Mouse (Mus musculus) heart, embryonic 10.5 days (tissue): ENCODE data around the gene Adgrf2. TPM values are rescaled to one million over a fixed set of nuclear protein-coding genes. Genes with fewer than 3 reads are reported as not detected.

ENCODE experiments used
- DNase-seq: peaks from one replicate; pipeline ENCODE4 v3.0.0-alpha.2; 2017; ENCODE audit warnings: low spot score
- H3K27ac ChIP-seq: fragments of 300-500 bp; sonication (generic); 2 replicates; pipeline ENCODE4 v1.5.1; 2016; ENCODE audit warnings: mild to moderate bottlenecking
- H3K27me3 ChIP-seq: fragments of 300-500 bp; sonication (generic); 2 replicates; pipeline ENCODE4 v1.6.1; 2016; ENCODE audit warnings: mild to moderate bottlenecking; ENCODE audit not compliant: poor library complexity, insufficient read depth, severe bottlenecking
- H3K36me3 ChIP-seq: fragments of 300-500 bp; sonication (generic); 2 replicates; pipeline ENCODE4 v1.6.1; 2016; ENCODE audit warnings: mild to moderate bottlenecking, moderate library complexity
- H3K4me1 ChIP-seq: fragments of 300-500 bp; sonication (generic); 2 replicates; pipeline ENCODE4 v1.6.1; 2016; ENCODE audit warnings: mild to moderate bottlenecking
- H3K4me3 ChIP-seq: fragments of 300-500 bp; sonication (generic); 2 replicates; pipeline ENCODE4 v1.5.1; 2016; ENCODE audit warnings: mild to moderate bottlenecking, moderate library complexity
- H3K9me3 ChIP-seq: fragments of 300-500 bp; sonication (generic); 2 replicates; pipeline ENCODE4 v1.6.1; 2016; ENCODE audit warnings: mild to moderate bottlenecking, moderate library complexity
- WGBS: fragments of 180-500 bp; shearing (Covaris S2); methylation state at CpG from one replicate; pipeline ENCODE4 v1.1.7; 2016; 5-methylcytosine and 5-hydroxymethylcytosine counted together
- polyA plus RNA-seq: library from polyadenylated mRNA; unstranded; fragments of >200 nt; fragmentation: Nextera tagmentation; extraction: Ambion mirVana; gene quantifications from 2 replicates; pipeline ENCODE4 v1.2.1, GENCODE M21; 2016

The Adgrf2 gene
- polyA plus RNA-seq = 0.05 and 0.13 TPM in 2 replicates

DNA sequence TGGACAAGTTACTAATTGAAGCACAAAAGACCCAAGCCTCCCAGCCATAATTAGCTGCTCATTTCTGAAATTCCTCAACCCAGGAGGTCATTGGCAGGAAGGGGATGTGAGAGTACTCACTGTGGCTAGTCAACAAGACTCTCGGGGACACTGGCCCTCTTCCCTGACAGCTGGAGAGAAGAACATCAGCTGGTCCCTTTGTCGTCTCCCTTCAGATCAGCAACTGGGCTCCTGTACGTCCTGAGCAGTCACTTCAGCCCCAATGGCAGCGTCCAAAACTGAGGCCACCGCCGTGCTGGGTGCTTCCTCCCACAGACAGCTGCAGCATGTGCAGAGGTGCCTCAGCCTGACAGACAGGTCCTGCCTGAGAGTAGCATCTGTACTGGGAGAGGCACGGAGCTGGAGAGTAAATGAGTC is at the start of gene Adgrf2:
Adgrf2 (minus strand) TSS at position 379 of the 417 bp plus-strand sequence.
- WGBS = 19% methylated on average over 7 of the region's 7 CpGs
- Histone ChIP-seq H3K4me1 (peaks cover 14% of the 10 kb centered on the region), H3K4me3 (0 out of 2 replicates have a peak within 1 kb of the TSS, but pooled peaks have one; percentile 22), H3K27me3 (no peaks in the 10 kb centered on the region), H3K27ac (no peak within 1 kb of the TSS), H3K36me3 (no peaks in the 10 kb centered on the region), H3K9me3 (no peaks in the 10 kb centered on the region)
- DNase-seq = no peak

DNA sequence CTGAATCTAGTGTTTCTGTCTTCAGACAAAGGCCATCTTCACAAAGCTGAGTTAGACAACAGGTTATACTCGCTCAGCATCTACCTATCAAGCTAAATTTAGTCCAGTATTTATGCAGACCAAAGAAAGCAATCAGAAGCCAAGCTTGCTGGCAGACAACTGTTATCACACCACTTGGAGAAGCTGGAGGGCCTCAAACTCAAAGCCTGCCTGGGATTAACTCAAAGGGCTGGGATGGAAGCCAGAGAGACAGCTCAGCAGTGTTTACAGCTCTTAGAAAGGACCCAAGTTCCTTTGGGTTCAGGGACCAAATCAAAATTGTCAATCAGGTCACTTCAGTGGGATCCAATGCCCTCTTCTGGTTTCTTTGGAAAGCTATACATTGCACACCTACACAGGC is 48.8 kb upstream of the Adgrf2 start:
- Histone ChIP-seq H3K36me3 (peaks cover 19% of the 10 kb centered on the region), H3K27ac (no peak overlapping the region), H3K4me1 (peaks cover 4% of the 10 kb centered on the region; the same call in 1 of the 2 replicates), H3K9me3 (no peaks in the 10 kb centered on the region), H3K27me3 (no peaks in the 10 kb centered on the region), H3K4me3 (no peak overlapping the region)
- DNase-seq = no peak
- WGBS = 49% methylated on average over 1 of the region's 1 CpGs

DNA sequence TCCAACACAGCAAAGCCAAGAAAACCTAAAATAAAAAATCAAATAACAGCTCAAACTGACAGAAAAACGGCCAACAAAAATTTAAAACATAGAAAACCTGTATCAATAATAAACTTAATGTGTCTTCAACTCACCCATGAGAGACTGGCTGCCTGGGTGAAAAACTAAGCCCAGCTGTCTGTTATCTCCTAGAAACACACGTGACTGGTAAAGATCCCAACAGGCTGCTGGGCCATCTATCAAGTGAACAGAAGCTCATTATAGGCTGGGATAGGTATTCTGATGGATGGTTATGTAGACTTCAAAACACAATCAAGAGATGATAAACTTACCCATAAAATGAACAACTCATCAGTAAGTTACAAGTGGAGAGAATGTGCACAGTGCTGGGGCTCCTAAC is 47.7 kb upstream of the Adgrf2 start:
- H3K36me3 ChIP-seq = peaks cover 19% of the 10 kb centered on the region
- no peak overlapping the region for H3K27ac ChIP-seq
- no peaks in the 10 kb centered on the region for H3K9me3 ChIP-seq
- peaks cover 4% of the 10 kb centered on the region; the same call in 1 of the 2 replicates for H3K4me1 ChIP-seq
- WGBS = 65% methylated on average over 2 of the region's 2 CpGs
- no peak for DNase-seq
- H3K27me3 ChIP-seq = no peaks in the 10 kb centered on the region
- H3K4me3 ChIP-seq = no peak overlapping the region

DNA sequence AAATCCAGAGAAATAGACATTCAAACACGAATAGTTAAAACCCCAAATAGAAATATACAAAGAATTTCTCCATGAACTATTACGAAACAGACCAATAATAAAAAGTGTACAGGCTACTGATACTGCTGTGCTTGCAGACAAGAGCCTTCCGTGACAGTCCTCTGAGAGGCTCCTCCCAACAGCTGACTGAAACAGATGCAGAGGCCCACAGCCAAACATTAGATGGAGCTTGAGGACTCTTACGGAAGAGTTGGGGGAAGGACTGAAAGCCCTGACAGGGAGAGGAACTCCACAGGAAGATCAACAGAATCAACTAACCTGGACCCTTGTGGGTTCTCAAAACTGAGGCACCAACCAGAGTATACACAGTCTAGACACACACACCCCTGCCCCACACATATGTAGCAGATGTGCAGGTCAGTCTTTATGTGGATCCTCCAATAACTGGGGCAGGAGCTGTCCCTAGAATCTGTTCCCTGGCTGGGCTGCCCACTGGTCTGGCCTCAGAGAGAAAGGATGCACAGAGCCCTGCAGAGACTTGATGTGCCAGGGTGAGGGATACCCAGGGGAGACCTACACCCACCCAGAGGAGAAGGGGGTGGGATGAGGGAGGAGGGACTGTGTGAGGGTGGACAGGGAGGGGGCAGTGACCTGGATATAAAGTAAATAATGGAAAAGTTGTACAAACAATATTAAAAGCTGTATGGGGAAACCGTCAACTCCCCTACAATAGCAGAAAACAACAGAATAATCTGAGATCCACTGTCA is 46.9 kb upstream of the Adgrf2 start:
- no peak for DNase-seq
- Histone ChIP-seq H3K27me3 (no peaks in the 10 kb centered on the region), H3K27ac (no peak overlapping the region), H3K36me3 (peaks cover 12% of the 10 kb centered on the region), H3K4me3 (no peak overlapping the region), H3K9me3 (no peaks in the 10 kb centered on the region), H3K4me1 (peaks cover 4% of the 10 kb centered on the region; the same call in 1 of the 2 replicates)
- 84% methylated on average over 5 of the region's 5 CpGs for WGBS

DNA sequence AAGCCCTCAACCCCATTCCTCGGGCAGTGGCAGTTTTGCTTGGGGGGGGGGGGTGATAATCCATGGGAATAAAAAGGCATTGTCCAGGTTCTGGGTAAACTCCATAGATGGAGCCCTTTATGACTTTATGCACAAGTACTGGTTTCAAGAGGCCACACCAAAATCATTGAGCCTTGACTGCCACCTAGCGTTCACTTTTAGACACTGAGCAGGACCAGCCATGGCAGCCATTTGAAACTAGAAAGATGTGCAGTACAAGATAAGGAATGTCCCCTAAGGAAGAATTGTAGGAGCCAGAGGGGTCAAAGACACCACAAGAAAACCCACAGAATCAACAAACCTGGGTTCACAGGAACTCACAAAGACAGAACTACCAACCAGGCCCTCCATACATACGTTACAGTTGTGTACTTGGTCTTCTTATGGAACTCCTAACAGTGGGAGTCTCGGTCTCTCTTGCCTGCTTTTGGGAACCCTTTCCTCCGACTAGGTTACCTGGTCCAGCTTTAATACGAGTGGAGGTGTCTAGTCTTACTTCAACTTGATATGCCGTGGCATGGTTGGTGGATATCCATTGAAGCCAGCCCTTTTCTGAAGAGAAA is 40.3 kb upstream of the Adgrf2 start:
- Histone ChIP-seq H3K4me1 (no peaks in the 10 kb centered on the region), H3K27ac (no peak overlapping the region), H3K36me3 (no peaks in the 10 kb centered on the region), H3K27me3 (no peaks in the 10 kb centered on the region), H3K9me3 (no peaks in the 10 kb centered on the region), H3K4me3 (no peak overlapping the region)
- DNase-seq = peak; percentile 79
- WGBS = 51% methylated on average over 7 of the region's 7 CpGs

DNA sequence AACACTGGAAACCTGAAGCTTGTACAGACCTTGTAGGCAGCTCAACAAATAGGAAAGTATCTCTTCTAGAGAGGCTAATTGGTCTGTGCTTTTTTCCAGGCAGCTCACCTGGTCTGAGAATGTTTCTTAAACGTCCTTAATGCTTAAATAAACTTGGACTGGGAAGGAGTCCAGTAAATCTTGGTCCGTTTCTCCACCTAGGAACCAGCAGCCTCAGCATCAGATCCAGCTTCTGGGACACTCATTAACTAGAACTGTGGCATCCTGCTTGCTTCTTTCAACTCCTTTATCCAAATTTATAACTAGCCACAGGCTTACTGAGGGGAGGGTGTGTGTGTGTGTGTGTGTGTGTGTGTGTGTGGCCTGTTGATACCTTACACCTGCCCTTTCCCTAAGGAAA is 11.8 kb upstream of the Adgrf2 start:
- Histone ChIP-seq H3K4me1 (no peaks in the 10 kb centered on the region), H3K9me3 (no peaks in the 10 kb centered on the region), H3K4me3 (no peak overlapping the region), H3K27ac (no peak overlapping the region), H3K36me3 (no peaks in the 10 kb centered on the region), H3K27me3 (no peaks in the 10 kb centered on the region)
- no peak for DNase-seq
- WGBS = 57% methylated on average over 2 of the region's 2 CpGs

DNA sequence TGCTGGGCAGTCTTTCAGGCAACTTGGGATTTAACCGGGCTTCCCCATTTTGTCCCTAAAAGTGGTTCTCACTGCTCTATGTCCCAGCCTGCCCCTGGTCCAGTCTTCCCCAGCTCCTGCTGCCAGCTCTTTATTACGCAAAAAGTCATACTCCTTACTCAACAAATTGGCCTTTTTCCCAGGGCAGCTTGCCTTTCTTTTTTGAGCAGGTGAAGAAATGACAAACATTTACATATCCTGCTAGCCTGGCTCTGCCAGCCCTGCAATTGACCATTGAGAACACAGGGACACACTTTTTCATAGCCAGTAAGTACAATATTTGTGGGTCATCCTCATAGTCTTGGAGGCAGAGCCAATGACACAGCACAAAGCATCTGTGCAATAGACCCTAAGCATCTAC is 10.2 kb upstream of the Adgrf2 start:
- WGBS = 84% methylated on average over 2 of the region's 2 CpGs
- Histone ChIP-seq H3K4me3 (no peak overlapping the region), H3K27me3 (no peaks in the 10 kb centered on the region), H3K27ac (no peak overlapping the region), H3K9me3 (no peaks in the 10 kb centered on the region), H3K36me3 (no peaks in the 10 kb centered on the region), H3K4me1 (no peaks in the 10 kb centered on the region)
- no peak for DNase-seq

DNA sequence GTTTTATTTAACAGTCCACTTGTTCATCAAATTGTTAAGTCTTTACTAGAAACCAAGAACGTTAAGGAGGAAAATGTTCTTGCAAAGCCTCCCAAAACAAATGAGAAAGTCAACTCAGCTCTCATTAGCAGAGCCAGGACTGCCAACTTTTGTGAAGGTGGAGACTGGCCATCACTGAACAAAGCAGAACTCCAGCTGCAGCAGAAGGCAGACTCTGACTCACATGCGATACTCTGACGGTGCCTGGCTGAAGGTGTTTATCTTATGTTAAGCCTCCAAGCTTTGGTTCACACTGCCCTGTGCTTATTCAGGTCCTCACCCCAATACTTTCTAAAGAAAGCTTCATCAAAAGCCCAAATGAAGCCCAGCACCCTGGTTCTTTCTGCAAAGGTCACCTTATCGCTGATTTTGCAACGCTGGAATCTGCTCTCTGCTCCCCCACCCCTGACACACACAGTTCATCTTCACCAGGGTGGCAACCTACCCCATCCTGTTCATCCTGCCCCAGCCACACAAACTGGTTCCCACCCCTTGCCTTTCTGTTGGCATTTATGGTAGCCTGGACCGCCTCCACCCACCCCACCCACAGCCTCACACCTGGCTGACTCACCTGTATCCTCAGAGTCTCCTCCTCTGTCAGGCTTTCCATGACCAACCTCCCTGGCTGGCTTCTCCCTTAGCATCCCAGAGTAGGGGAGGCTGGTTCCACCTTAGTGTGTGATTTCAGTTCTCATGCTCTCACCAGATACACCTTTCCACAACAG is 3.9 kb upstream of the Adgrf2 start:
- H3K27me3 ChIP-seq = no peaks in the 10 kb centered on the region
- no peak overlapping the region for H3K4me3 ChIP-seq
- 75% methylated on average over 6 of the region's 6 CpGs for WGBS
- H3K36me3 ChIP-seq = no peaks in the 10 kb centered on the region
- H3K27ac ChIP-seq = no peak overlapping the region
- H3K4me1 ChIP-seq = peaks cover 14% of the 10 kb centered on the region
- DNase-seq = no peak
- no peaks in the 10 kb centered on the region for H3K9me3 ChIP-seq

DNA sequence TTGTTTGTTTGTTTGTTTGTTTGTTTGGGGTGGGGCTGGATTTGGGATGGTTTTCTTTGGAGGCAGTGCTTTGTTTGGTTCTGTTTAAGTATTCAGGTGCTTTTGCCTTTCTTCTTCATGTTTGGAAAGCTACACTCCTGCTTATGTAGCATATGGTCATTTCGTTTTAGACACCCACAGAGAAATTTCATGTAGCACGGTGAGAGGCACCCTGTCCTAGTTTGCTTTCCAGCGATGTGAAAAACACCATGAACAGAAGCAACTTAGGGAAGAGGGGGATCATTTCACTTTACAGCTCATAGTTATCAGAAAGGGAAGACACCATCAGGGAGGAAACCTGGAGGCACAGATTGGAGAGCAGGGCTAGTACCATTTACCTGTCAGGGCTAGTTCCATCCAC is 844 bp upstream of the Adgrf2 start:
- no peaks in the 10 kb centered on the region for H3K36me3 ChIP-seq
- H3K4me3 ChIP-seq = no peak overlapping the region
- no peaks in the 10 kb centered on the region for H3K9me3 ChIP-seq
- peaks cover 14% of the 10 kb centered on the region for H3K4me1 ChIP-seq
- no peak for DNase-seq
- no peaks in the 10 kb centered on the region for H3K27me3 ChIP-seq
- H3K27ac ChIP-seq = no peak overlapping the region
- 84% methylated on average over 3 of the region's 3 CpGs for WGBS

DNA sequence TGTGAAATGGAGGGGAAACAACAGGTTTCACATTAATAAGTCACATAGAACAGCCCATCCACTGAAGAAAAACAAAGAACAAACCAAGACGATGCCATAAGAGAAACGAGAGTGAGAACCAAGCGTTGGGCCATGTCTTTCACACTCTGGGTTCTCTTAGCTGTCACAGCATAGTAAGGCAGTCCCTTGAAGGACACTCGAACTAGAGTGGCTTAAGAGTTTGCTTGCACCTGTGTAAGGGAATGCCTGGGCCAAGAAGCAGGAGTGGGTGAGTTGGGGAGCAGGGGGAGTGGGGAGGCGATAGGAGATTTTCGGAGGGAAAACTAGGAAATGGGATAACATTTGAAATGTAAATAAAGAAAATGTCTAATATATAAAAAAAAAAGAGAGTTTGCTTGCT is 3.2 kb downstream of the Adgrf2 start:
- Histone ChIP-seq H3K4me1 (peaks cover 14% of the 10 kb centered on the region), H3K27me3 (no peaks in the 10 kb centered on the region), H3K9me3 (no peaks in the 10 kb centered on the region), H3K27ac (no peak overlapping the region), H3K36me3 (no peaks in the 10 kb centered on the region), H3K4me3 (no peak overlapping the region)
- WGBS = 81% methylated on average over 6 of the region's 6 CpGs
- DNase-seq = no peak

DNA sequence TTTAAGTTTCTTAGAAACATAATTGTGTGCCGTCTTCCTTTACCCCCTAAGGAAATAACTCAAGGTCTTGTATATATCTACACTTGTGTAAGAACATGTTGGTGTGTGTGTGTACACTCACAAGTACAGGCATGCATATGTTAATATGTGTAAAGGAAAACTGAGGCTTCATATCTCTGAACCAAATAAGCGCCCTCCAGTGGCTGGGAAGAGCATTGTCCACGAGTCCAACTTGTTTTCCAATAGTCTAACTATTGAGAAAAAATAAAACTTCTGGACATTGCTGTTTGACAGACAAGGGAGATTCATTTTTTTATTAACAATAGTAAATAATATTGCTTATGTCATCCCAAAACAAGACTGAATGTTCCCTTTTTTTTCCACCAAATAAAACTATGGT is 24.8 kb downstream of the Adgrf2 start:
- Histone ChIP-seq H3K36me3 (no peaks in the 10 kb centered on the region), H3K9me3 (no peaks in the 10 kb centered on the region), H3K27me3 (no peaks in the 10 kb centered on the region), H3K27ac (no peak overlapping the region), H3K4me3 (no peak overlapping the region), H3K4me1 (no peaks in the 10 kb centered on the region)
- DNase-seq = no peak
- 52% methylated on average over 3 of the region's 3 CpGs for WGBS

DNA sequence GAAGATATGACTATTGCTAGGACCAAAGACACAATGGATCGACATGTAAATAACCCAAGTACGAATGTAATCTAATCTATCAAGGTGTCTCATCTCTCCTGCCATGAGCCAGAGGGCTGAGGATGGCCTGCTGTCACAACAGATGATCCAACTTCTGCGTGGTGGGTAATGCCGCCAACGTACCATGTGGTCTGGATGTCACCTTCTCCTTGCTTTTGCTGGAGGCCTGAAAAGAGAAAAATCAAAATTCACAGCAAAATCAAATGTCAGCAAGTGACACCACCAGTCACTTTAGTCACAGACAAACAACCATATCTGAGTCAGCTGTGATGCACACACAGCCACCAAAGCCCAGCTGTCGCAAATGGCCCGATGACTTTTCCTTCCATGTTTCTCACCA is 27.0 kb downstream of the Adgrf2 start:
- Histone ChIP-seq H3K27ac (no peak overlapping the region), H3K4me3 (no peak overlapping the region), H3K27me3 (no peaks in the 10 kb centered on the region), H3K9me3 (no peaks in the 10 kb centered on the region), H3K4me1 (no peaks in the 10 kb centered on the region), H3K36me3 (no peaks in the 10 kb centered on the region)
- no peak for DNase-seq
- 88% methylated on average over 7 of the region's 7 CpGs for WGBS

DNA sequence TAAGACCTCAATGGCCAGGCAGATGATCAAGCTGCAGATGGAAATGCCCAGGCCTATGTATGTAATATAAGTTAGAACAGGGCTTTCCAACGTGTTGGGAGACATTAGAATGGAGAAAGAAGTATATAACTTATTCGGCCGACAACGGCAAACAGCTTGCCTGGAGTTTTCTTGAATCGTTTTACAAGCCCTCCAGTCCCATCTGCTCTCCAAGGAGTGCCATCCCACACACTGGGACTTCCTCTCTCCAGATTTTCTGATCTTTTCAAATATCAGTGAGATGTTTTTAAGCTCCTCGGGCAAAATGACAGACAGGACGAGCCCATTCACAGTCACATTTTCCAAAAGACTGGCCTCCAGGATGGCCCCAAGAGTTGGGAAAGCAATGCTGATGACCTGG is 31.3 kb downstream of the Adgrf2 start:
- H3K4me1 ChIP-seq = no peaks in the 10 kb centered on the region
- no peaks in the 10 kb centered on the region for H3K36me3 ChIP-seq
- no peaks in the 10 kb centered on the region for H3K27me3 ChIP-seq
- no peak overlapping the region for H3K27ac ChIP-seq
- DNase-seq = no peak
- WGBS = 83% methylated on average over 7 of the region's 7 CpGs
- no peaks in the 10 kb centered on the region for H3K9me3 ChIP-seq
- H3K4me3 ChIP-seq = no peak overlapping the region
